Mouse (Mus musculus) cerebellum, adult 9-10 months (tissue): ENCODE results near the gene Tshz2.
"Not testable (repeated sequence)": the region's sequence is repeated elsewhere in the genome, so short reads cannot be mapped to it uniquely, and the experiment has no call there.

Experiments
- DNase-seq: peaks from one replicate; pipeline ENCODE4 v3.0.0; 2022

The Tshz2 gene

GRCm38 (mm10) chr2:169821021-169821441, 188.2 kb downstream of the Tshz2 start:
- DNase-seq: no peak

GRCm38 (mm10) chr2:169825908-169826307, 193.1 kb downstream of the Tshz2 start:
- DNase-seq: no peak

- no peak for DNase-seq
These were observed 193.5 kb downstream of the Tshz2 start for GRCm38 (mm10) chr2:169826316-169826715.

- DNase-seq: no peak
These were observed 194.0 kb downstream of the Tshz2 start for GRCm38 (mm10) chr2:169826833-169827232.

- no peak for DNase-seq
These were observed 199.4 kb downstream of the Tshz2 start for GRCm38 (mm10) chr2:169832184-169832583.

GRCm38 (mm10) chr2:169833638-169834037, 200.8 kb downstream of the Tshz2 start:
- DNase-seq: no peak

GRCm38 (mm10) chr2:169834602-169835001, 201.8 kb downstream of the Tshz2 start:
- DNase-seq: no peak

GRCm38 (mm10) chr2:169837031-169837605, 204.3 kb downstream of the Tshz2 start:
- no peak for DNase-seq

GRCm38 (mm10) chr2:169838521-169838920, 205.7 kb downstream of the Tshz2 start:
- DNase-seq: no peak

GRCm38 (mm10) chr2:169841442-169841841, 208.6 kb downstream of the Tshz2 start:
- DNase-seq: no peak

- no peak for DNase-seq
These were observed 209.7 kb downstream of the Tshz2 start for GRCm38 (mm10) chr2:169842494-169842893.

- DNase-seq: no peak
These were observed 210.7 kb downstream of the Tshz2 start for GRCm38 (mm10) chr2:169843553-169843952.

- DNase-seq: no peak
These were observed 216.3 kb downstream of the Tshz2 start for GRCm38 (mm10) chr2:169849077-169849476.

- DNase-seq: no peak
These were observed 216.7 kb downstream of the Tshz2 start for GRCm38 (mm10) chr2:169849541-169849940.

GRCm38 (mm10) chr2:169851606-169852005, 218.8 kb downstream of the Tshz2 start:
- DNase-seq: no peak

- DNase-seq: no peak
These were observed 221.7 kb downstream of the Tshz2 start for GRCm38 (mm10) chr2:169854491-169854890.

GRCm38 (mm10) chr2:169857041-169857440, 224.2 kb downstream of the Tshz2 start:
- DNase-seq: not testable (repeated sequence)

- DNase-seq: no peak
These were observed 226.5 kb downstream of the Tshz2 start for GRCm38 (mm10) chr2:169859078-169859855.

GRCm38 (mm10) chr2:169860895-169861294, 228.1 kb downstream of the Tshz2 start:
- DNase-seq: no peak

- DNase-seq: no peak
These were observed 229.9 kb downstream of the Tshz2 start for GRCm38 (mm10) chr2:169862701-169863100.

GRCm38 (mm10) chr2:169869468-169869867, 236.7 kb downstream of the Tshz2 start:
- DNase-seq: no peak

GRCm38 (mm10) chr2:169870503-169870902, 237.7 kb downstream of the Tshz2 start:
- no peak for DNase-seq

- DNase-seq: no peak
These were observed 238.7 kb downstream of the Tshz2 start for GRCm38 (mm10) chr2:169871436-169872060.

- no peak for DNase-seq
These were observed 240.6 kb downstream of the Tshz2 start for GRCm38 (mm10) chr2:169873442-169873841.
